ENCODE assay signal across 9 mouse cellular contexts in genomic region chr2:50789051-50789651, GRCm38 (mm10).
DNase-seq lines count a peak whose midpoint lies in the region; ATAC-seq and TF ChIP-seq lines count a peak whose summit lies in the region.
"Had no signal": no experiment of that assay in that cellular context is flagged by ENCODE, and none has a peak within 500 bp of the region (broad histone marks: within the 10 kb centered on the region; RNA-seq: fewer than 3 reads in every experiment).

No protein-coding gene starts in this region.

- WGBS in kidney, postnatal 0 days: 53% methylated on average over 4 of the region's 4 CpGs
- WGBS in kidney, embryonic 14.5 days: 53% methylated on average over 4 of the region's 4 CpGs
- 30% methylated on average over 4 of the region's 4 CpGs for WGBS in embryonic facial prominence, embryonic 11.5 days

- DNase-seq in kidney, postnatal 0 days (ENCODE audit: low spot score): peak; percentile 64
- peak; percentile 82 for DNase-seq in embryonic facial prominence, embryonic 11.5 days (ENCODE audit: low spot score)
- peak; percentile 21 for DNase-seq in kidney, postnatal 14 days
- DNase-seq in mesoderm, embryonic 11.5 days (ENCODE audit: low read depth, low spot score): peak; percentile 60
- DNase-seq in testis, postnatal 14 days (ENCODE audit: low spot score): no peak
- no peak for DNase-seq in spleen, postnatal 4 days (ENCODE audit: low spot score in 2 of 2)

- no peak for TF ChIP-seq CTCF in kidney, postnatal 0 days (IDR thresholded peaks at IDR 0.05; ENCODE audit: low read depth)

- no peak for ATAC-seq in kidney, postnatal 0 days (replicated peaks; ENCODE audit: low FRiP score, low read depth)
- no peak for ATAC-seq in kidney, embryonic 14.5 days (ENCODE audit: low FRiP score, low TSS enrichment)
- ATAC-seq in embryonic facial prominence, embryonic 11.5 days (replicated peaks; ENCODE audit: insufficient number of reproducible peaks, low FRiP score, low TSS enrichment, low read depth): no peak
- ATAC-seq: Patski had no signal

- no peaks in the 10 kb centered on the region for H3K9me3 ChIP-seq in kidney, postnatal 0 days (replicated peaks; ENCODE audit: low read length)
- H3K9me3 ChIP-seq in kidney, embryonic 14.5 days (ENCODE audit: control insufficient read depth, low read length): 0 out of 2 replicates have a peak, but pooled peaks cover 3% of the 10 kb centered on the region
- no peaks in the 10 kb centered on the region for H3K9me3 ChIP-seq in embryonic facial prominence, embryonic 11.5 days (replicated peaks; ENCODE audit: control insufficient read depth, low read length)

- H3K4me1 ChIP-seq in kidney, postnatal 0 days (replicated peaks; ENCODE audit: insufficient read depth, low read length): no peaks in the 10 kb centered on the region
- H3K4me1 ChIP-seq in kidney, embryonic 14.5 days (ENCODE audit: control insufficient read depth, insufficient read depth, low read length): no peaks in the 10 kb centered on the region
- H3K4me1 ChIP-seq in embryonic facial prominence, embryonic 11.5 days (ENCODE audit: control insufficient read depth, insufficient read depth, low read length): no peaks in the 10 kb centered on the region

- no peaks in the 10 kb centered on the region for H3K27me3 ChIP-seq in kidney, postnatal 0 days (ENCODE audit: insufficient read depth, low read length)
- no peaks in the 10 kb centered on the region for H3K27me3 ChIP-seq in kidney, embryonic 14.5 days (ENCODE audit: control insufficient read depth, insufficient read depth, low read length)
- no peaks in the 10 kb centered on the region for H3K27me3 ChIP-seq in embryonic facial prominence, embryonic 11.5 days (ENCODE audit: control insufficient read depth, insufficient read depth, low read length)
- H3K27me3 ChIP-seq: neural tube, embryonic 12.5 days; Patski had no signal

- no peak overlapping the region for H3K9ac ChIP-seq in kidney, postnatal 0 days (ENCODE audit: low read depth, low read length)
- no peak overlapping the region for H3K9ac ChIP-seq in kidney, embryonic 14.5 days (ENCODE audit: low read depth, low read length)
- H3K9ac ChIP-seq in embryonic facial prominence, embryonic 11.5 days (replicated peaks; ENCODE audit: low read length): no peak overlapping the region
- H3K9ac ChIP-seq: neural tube, embryonic 12.5 days had no signal

- 0 out of 2 replicates have a peak overlapping the region, but pooled peaks have one; percentile 2 for H3K4me2 ChIP-seq in kidney, postnatal 0 days (ENCODE audit: low read length)
- H3K4me2 ChIP-seq in kidney, embryonic 14.5 days (replicated peaks; ENCODE audit: low read depth, low read length): no peak overlapping the region
- H3K4me2 ChIP-seq in embryonic facial prominence, embryonic 11.5 days (ENCODE audit: low read depth, low read length): no peak overlapping the region
- H3K4me2 ChIP-seq: neural tube, embryonic 12.5 days had no signal

- no peaks in the 10 kb centered on the region for H3K36me3 ChIP-seq in kidney, postnatal 0 days (ENCODE audit: insufficient read depth, low read length)
- no peaks in the 10 kb centered on the region for H3K36me3 ChIP-seq in kidney, embryonic 14.5 days (ENCODE audit: control insufficient read depth, insufficient read depth, low read length)
- no peaks in the 10 kb centered on the region for H3K36me3 ChIP-seq in embryonic facial prominence, embryonic 11.5 days (replicated peaks; ENCODE audit: control insufficient read depth, insufficient read depth, low read depth, low read length)
- H3K36me3 ChIP-seq: neural tube, embryonic 12.5 days had no signal

- H3K27ac ChIP-seq in kidney, postnatal 0 days: no peak overlapping the region
- no peak overlapping the region for H3K27ac ChIP-seq in kidney, embryonic 14.5 days (ENCODE audit: low read depth, low read length)
- H3K27ac ChIP-seq in embryonic facial prominence, embryonic 11.5 days (replicated peaks; ENCODE audit: low read depth, low read length): no peak overlapping the region
- H3K27ac ChIP-seq: neural tube, embryonic 12.5 days had no signal

- H3K4me3 ChIP-seq in kidney, postnatal 0 days (replicated peaks; ENCODE audit: low read depth, low read length): no peak overlapping the region
- H3K4me3 ChIP-seq in kidney, embryonic 14.5 days (ENCODE audit: low read length): no peak overlapping the region
- no peak overlapping the region for H3K4me3 ChIP-seq in embryonic facial prominence, embryonic 11.5 days (ENCODE audit: low read depth, low read length)
- H3K4me3 ChIP-seq: neural tube, embryonic 12.5 days had no signal

Comparison
In these comparisons a context has a peak if more than half of its experiments do, and no peak if none do; other contexts are left out.
1. DNase-seq: peak in kidney, postnatal 0 days (single experiment), embryonic facial prominence, embryonic 11.5 days (single experiment), kidney, postnatal 14 days (single experiment) and mesoderm, embryonic 11.5 days (single experiment); none in testis, postnatal 14 days (single experiment) and spleen, postnatal 4 days (0 of 2).